Mouse (Mus musculus) midbrain, embryonic 12.5 days (tissue): ENCODE data around the gene Zfp799. TPM values are rescaled to one million over a fixed set of nuclear protein-coding genes. Genes with fewer than 3 reads are reported as not detected.

Experiments used
- ATAC-seq: fragments of 200-750 bp; cut with Nextera tagmentation; 2 replicates; pipeline ENCODE4 v1.8.0; 2017; ENCODE audit warnings: low read depth, moderate TSS enrichment, moderate library complexity; ENCODE audit not compliant: low FRiP score
- H3K27ac ChIP-seq: fragments of 300-500 bp; sonication (generic); replicated peaks from 2 replicates; pipeline ENCODE4 v1.5.1; 2016; ENCODE audit warnings: mild to moderate bottlenecking
- H3K27me3 ChIP-seq: fragments of 300-500 bp; sonication (generic); 2 replicates; pipeline ENCODE4 v1.6.1; 2016; ENCODE audit warnings: mild to moderate bottlenecking
- H3K36me3 ChIP-seq: fragments of 300-500 bp; sonication (generic); 2 replicates; pipeline ENCODE4 v1.6.1; 2016
- H3K4me1 ChIP-seq: fragments of 300-500 bp; sonication (generic); 2 replicates; pipeline ENCODE4 v1.6.1; 2016
- H3K4me2 ChIP-seq: fragments of 300-500 bp; sonication (generic); replicated peaks from 2 replicates; pipeline ENCODE4 v1.6.1; 2016; ENCODE audit warnings: mild to moderate bottlenecking, moderate library complexity
- H3K4me3 ChIP-seq: fragments of 300-500 bp; sonication (generic); 2 replicates; pipeline ENCODE4 v1.5.1; 2016; ENCODE audit warnings: mild to moderate bottlenecking
- H3K9ac ChIP-seq: fragments of 300-500 bp; sonication (generic); replicated peaks from 2 replicates; pipeline ENCODE4 v1.6.1; 2016; ENCODE audit warnings: mild to moderate bottlenecking, moderate library complexity
- H3K9me3 ChIP-seq: fragments of 300-500 bp; sonication (generic); 2 replicates; pipeline ENCODE4 v1.6.1; 2016; ENCODE audit warnings: mild to moderate bottlenecking
- WGBS: fragments of 180-500 bp; shearing (Covaris S2); methylation state at CpG from one replicate; pipeline ENCODE4 v1.1.7; 2016; 5-methylcytosine and 5-hydroxymethylcytosine counted together
- polyA plus RNA-seq: library from polyadenylated mRNA; unstranded; fragments of >200 nt; fragmentation: Nextera tagmentation; extraction: Ambion mirVana; gene quantifications from 2 replicates; pipeline ENCODE4 v1.2.1, GENCODE M21; 2016

Gene Zfp799
- polyA plus RNA-seq, 1 experiment from 2014 or later: 18.6 TPM

- Histone ChIP-seq H3K36me3 (peaks cover 31% of the 10 kb centered on the region), H3K27ac (no peak overlapping the region), H3K9ac (no peak overlapping the region), H3K4me2 (0 out of 2 replicates have a peak overlapping the region, but pooled peaks have one; percentile 10), H3K9me3 (no peaks in the 10 kb centered on the region), H3K4me3 (no peak overlapping the region; the same call in 1 of the 2 replicates), H3K27me3 (no peaks in the 10 kb centered on the region), H3K4me1 (peaks cover 24% of the 10 kb centered on the region)
- no peak for ATAC-seq
- WGBS: 96% methylated on average over 3 of the region's 3 CpGs
These were observed 44.4 kb downstream of the Zfp799 start for GRCm38 (mm10) chr17:32785656-32786055.

GRCm38 (mm10) chr17:32777564-32777963 is 52.5 kb downstream of the Zfp799 start:
- no peaks in the 10 kb centered on the region for H3K4me1 ChIP-seq
- H3K27ac ChIP-seq: no peak overlapping the region
- H3K9ac ChIP-seq: no peak overlapping the region
- no peaks in the 10 kb centered on the region for H3K27me3 ChIP-seq
- no peaks in the 10 kb centered on the region for H3K9me3 ChIP-seq
- WGBS: 95% methylated on average over 3 of the region's 3 CpGs
- no peak overlapping the region for H3K4me2 ChIP-seq
- H3K4me3 ChIP-seq: no peak overlapping the region
- ATAC-seq: no peak
- H3K36me3 ChIP-seq: peaks cover 73% of the 10 kb centered on the region

GRCm38 (mm10) chr17:32771213-32771612 is 58.8 kb downstream of the Zfp799 start:
- peaks cover 92% of the 10 kb centered on the region for H3K36me3 ChIP-seq
- no peaks in the 10 kb centered on the region for H3K4me1 ChIP-seq
- no peak overlapping the region for H3K9ac ChIP-seq
- no peak overlapping the region for H3K4me2 ChIP-seq
- no peak overlapping the region for H3K27ac ChIP-seq
- no peak for ATAC-seq
- peaks cover 8% of the 10 kb centered on the region; the same call in 1 of the 2 replicates for H3K9me3 ChIP-seq
- no peaks in the 10 kb centered on the region for H3K27me3 ChIP-seq
- WGBS: 78% methylated on average over 1 of the region's 1 CpGs
- no peak overlapping the region for H3K4me3 ChIP-seq

GRCm38 (mm10) chr17:32766422-32766821 is 63.6 kb downstream of the Zfp799 start:
- Histone ChIP-seq H3K36me3 (peaks cover 72% of the 10 kb centered on the region), H3K27ac (no peak overlapping the region), H3K27me3 (no peaks in the 10 kb centered on the region), H3K9ac (no peak overlapping the region), H3K9me3 (peaks cover 18% of the 10 kb centered on the region), H3K4me1 (no peaks in the 10 kb centered on the region), H3K4me3 (no peak overlapping the region), H3K4me2 (no peak overlapping the region)
- 94% methylated on average over 2 of the region's 2 CpGs for WGBS
- ATAC-seq: no peak

Other genes starting within 250 kb of the Zfp799 start
- gene Cyp4f37, start 209.0 kb downstream of the Zfp799 start, polyA plus RNA-seq: 1.1 TPM in 1 of 2 replicates, not detected in the other
- not detected in 2 replicates for gene Cyp4f40, start 171.4 kb downstream of the Zfp799 start, polyA plus RNA-seq
- 0.40 and 0.80 TPM in 2 replicates for gene Cyp4f15, start 144.6 kb downstream of the Zfp799 start, polyA plus RNA-seq
- 52.0 and 55.5 TPM in 2 replicates for gene Zfp871, start 42.0 kb downstream of the Zfp799 start, polyA plus RNA-seq
- 53.5 and 57.9 TPM in 2 replicates for gene Zfp811, start 20.3 kb downstream of the Zfp799 start, polyA plus RNA-seq
- 8.9 TPM in 2 replicates for gene Zfp870, start 61.4 kb upstream of the Zfp799 start, polyA plus RNA-seq
- not detected in 2 replicates for gene Cyp4f14, start 87.1 kb upstream of the Zfp799 start, polyA plus RNA-seq
- 5.5 and 5.9 TPM in 2 replicates for gene Cyp4f13, start 117.1 kb upstream of the Zfp799 start, polyA plus RNA-seq
- 10.8 and 11.1 TPM in 2 replicates for gene Zfp472, start 135.6 kb upstream of the Zfp799 start, polyA plus RNA-seq
- 18.9 and 19.0 TPM in 2 replicates for gene Zfp952, start 162.9 kb upstream of the Zfp799 start, polyA plus RNA-seq
- gene Zfp763, start 203.1 kb upstream of the Zfp799 start, polyA plus RNA-seq: 22.8 and 24.7 TPM in 2 replicates
- not detected in 2 replicates for gene 4921501E09Rik, start 237.8 kb upstream of the Zfp799 start, polyA plus RNA-seq